Mouse (Mus musculus) embryonic facial prominence, embryonic 13.5 days (tissue): ENCODE results near the gene Bst1. TPM values are rescaled to one million over a fixed set of nuclear protein-coding genes. Genes with fewer than 3 reads are reported as not detected.

Source experiments
- ATAC-seq: fragments of 200-750 bp; cut with Nextera tagmentation; 2 replicates; pipeline ENCODE4 v1.8.0; 2017; ENCODE audit warnings: low read depth; ENCODE audit not compliant: insufficient number of reproducible peaks, insufficient read depth, low FRiP score, low TSS enrichment
- H3K27ac ChIP-seq: fragments of 300-500 bp; sonication (generic); 2 replicates; pipeline ENCODE4 v1.5.1; 2015; ENCODE audit warnings: moderate library complexity, mild to moderate bottlenecking, inconsistent platforms
- H3K27me3 ChIP-seq: fragments of 300-500 bp; sonication (generic); 2 replicates; pipeline ENCODE4 v1.6.1; 2015; ENCODE audit warnings: mild to moderate bottlenecking, inconsistent platforms
- H3K36me3 ChIP-seq: fragments of 300-500 bp; sonication (generic); 2 replicates; pipeline ENCODE4 v1.6.1; 2015; ENCODE audit warnings: mild to moderate bottlenecking, inconsistent platforms
- H3K4me1 ChIP-seq: fragments of 300-500 bp; sonication (generic); 2 replicates; pipeline ENCODE4 v1.6.1; 2015; ENCODE audit warnings: inconsistent platforms
- H3K4me2 ChIP-seq: fragments of 300-500 bp; sonication (generic); 2 replicates; pipeline ENCODE4 v1.6.1; 2015; ENCODE audit warnings: moderate library complexity, mild to moderate bottlenecking, inconsistent platforms
- H3K4me3 ChIP-seq: fragments of 300-500 bp; sonication (generic); 2 replicates; pipeline ENCODE4 v1.5.1; 2015; ENCODE audit warnings: mild to moderate bottlenecking, inconsistent platforms
- H3K9ac ChIP-seq: fragments of 300-500 bp; sonication (generic); 2 replicates; pipeline ENCODE4 v1.6.1; 2015; ENCODE audit warnings: mild to moderate bottlenecking, inconsistent platforms
- H3K9me3 ChIP-seq: fragments of 300-500 bp; sonication (generic); 2 replicates; pipeline ENCODE4 v1.6.1; 2016; ENCODE audit warnings: inconsistent platforms
- WGBS: fragments of 180-500 bp; shearing (Covaris S2); methylation state at CpG from one replicate; pipeline ENCODE4 v1.1.7; 2015; ENCODE audit warnings: mixed read lengths; 5-methylcytosine and 5-hydroxymethylcytosine counted together
- polyA plus RNA-seq: library from polyadenylated mRNA; unstranded; fragments of >200 nt; fragmentation: Nextera tagmentation; extraction: Ambion mirVana; gene quantifications from 2 replicates; pipeline ENCODE4 v1.2.1, GENCODE M21; 2015

Bst1 gene
- polyA plus RNA-seq, 1 experiment from 2014 or later, result not detected

- H3K36me3 ChIP-seq, result no peaks in the 10 kb centered on the region
- no peaks in the 10 kb centered on the region for H3K4me1 ChIP-seq
- no peaks in the 10 kb centered on the region for H3K27me3 ChIP-seq
- no peaks in the 10 kb centered on the region for H3K9me3 ChIP-seq
- H3K27ac ChIP-seq, result no peak overlapping the region
- no peak overlapping the region for H3K9ac ChIP-seq
- H3K4me3 ChIP-seq, result no peak overlapping the region
- H3K4me2 ChIP-seq, result no peak overlapping the region
- WGBS, result 80% methylated on average over 11 of the region's 11 CpGs
- ATAC-seq, result no peak
Measured at GRCm38 (mm10) chr5:43820785-43821184, 2.1 kb downstream of the Bst1 start.

DNA sequence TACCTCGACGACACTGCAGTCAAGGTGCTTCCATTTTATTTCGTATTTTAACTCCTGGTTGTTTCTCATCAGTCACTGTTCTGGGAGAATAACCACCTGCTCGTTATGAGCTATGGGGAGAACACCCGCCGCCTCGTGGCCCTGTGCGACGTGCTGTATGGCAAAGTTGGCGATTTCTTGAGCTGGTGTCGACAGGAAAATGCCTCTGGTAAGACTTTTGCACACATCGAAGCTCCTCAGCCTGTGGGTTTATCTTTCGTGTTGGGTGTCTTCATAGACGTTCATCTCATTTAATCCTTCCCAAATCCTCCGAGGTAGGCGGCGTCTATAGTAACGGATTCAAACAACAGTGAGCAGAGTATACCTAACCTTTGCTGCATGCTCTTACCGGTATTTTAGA is 2.9 kb downstream of the Bst1 start, which contains the start of gene Fbxl5:
Fbxl5 (minus strand) TSS at position 101 of the 400 bp plus-strand sequence.
- Histone ChIP-seq H3K4me3 (no peak within 1 kb of the TSS), H3K36me3 (no peaks in the 10 kb centered on the region), H3K4me1 (no peaks in the 10 kb centered on the region), H3K9me3 (no peaks in the 10 kb centered on the region), H3K4me2 (no peak within 1 kb of the TSS), H3K9ac (no peak within 1 kb of the TSS), H3K27me3 (no peaks in the 10 kb centered on the region), H3K27ac (no peak within 1 kb of the TSS)
- no peak for ATAC-seq
- WGBS, result 81% methylated on average over 19 of the region's 19 CpGs

GRCm38 (mm10) chr5:43822199-43822598 is 3.5 kb downstream of the Bst1 start:
- ATAC-seq, result no peak
- Histone ChIP-seq H3K36me3 (no peaks in the 10 kb centered on the region), H3K4me2 (no peak overlapping the region), H3K27ac (no peak overlapping the region), H3K9ac (no peak overlapping the region), H3K27me3 (no peaks in the 10 kb centered on the region), H3K9me3 (no peaks in the 10 kb centered on the region), H3K4me3 (no peak overlapping the region), H3K4me1 (no peaks in the 10 kb centered on the region)
- 74% methylated on average over 8 of the region's 8 CpGs for WGBS

DNA sequence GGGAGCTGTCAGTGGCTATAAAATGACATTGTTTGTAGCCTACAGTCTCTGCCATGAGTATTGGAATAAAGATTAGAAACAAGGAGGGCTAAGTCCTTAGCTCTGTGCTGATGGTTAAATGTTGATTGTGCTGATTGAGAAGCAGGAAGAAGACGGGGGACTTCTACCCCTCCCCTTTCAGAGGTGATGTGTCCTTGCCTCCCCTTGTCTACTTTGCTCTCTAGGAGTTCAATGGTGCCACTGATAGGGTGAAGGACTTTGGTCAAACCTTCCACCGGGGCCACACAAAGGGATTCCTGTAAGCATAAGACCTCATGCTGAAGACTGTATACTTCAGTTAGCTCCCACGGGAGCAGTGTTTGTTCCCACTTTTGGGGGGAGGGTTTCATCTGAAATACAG is 4.1 kb downstream of the Bst1 start:
- no peaks in the 10 kb centered on the region for H3K27me3 ChIP-seq
- H3K36me3 ChIP-seq, result no peaks in the 10 kb centered on the region
- H3K4me3 ChIP-seq, result no peak overlapping the region
- 74% methylated on average over 3 of the region's 3 CpGs for WGBS
- H3K9ac ChIP-seq, result no peak overlapping the region
- H3K4me1 ChIP-seq, result no peaks in the 10 kb centered on the region
- H3K4me2 ChIP-seq, result no peak overlapping the region
- H3K27ac ChIP-seq, result no peak overlapping the region
- ATAC-seq, result no peak
- H3K9me3 ChIP-seq, result no peaks in the 10 kb centered on the region

DNA sequence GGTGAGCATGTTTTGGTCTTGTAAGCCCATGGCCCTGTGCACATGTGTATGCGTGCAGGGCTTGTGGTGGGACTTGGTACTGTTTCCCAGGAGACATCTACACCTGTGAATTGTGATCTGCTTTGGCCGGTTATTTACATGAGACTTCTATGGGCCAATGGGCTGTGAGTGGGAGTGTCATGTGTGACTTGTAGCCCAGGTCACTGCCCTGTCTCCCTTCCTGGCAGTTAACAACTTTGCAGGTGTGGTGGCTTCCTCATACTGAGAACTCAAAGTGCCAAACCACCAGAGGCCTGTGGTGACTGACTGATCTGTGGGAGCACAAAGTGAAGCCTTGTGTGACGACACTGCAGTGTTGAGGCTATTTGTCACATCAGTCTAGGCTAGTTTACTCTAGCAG is 5.9 kb downstream of the Bst1 start:
- Histone ChIP-seq H3K27me3 (no peaks in the 10 kb centered on the region), H3K36me3 (no peaks in the 10 kb centered on the region), H3K9ac (no peak overlapping the region), H3K4me1 (no peaks in the 10 kb centered on the region), H3K4me2 (no peak overlapping the region), H3K4me3 (no peak overlapping the region), H3K27ac (no peak overlapping the region), H3K9me3 (no peaks in the 10 kb centered on the region)
- ATAC-seq, result no peak
- 81% methylated on average over 3 of the region's 3 CpGs for WGBS

DNA sequence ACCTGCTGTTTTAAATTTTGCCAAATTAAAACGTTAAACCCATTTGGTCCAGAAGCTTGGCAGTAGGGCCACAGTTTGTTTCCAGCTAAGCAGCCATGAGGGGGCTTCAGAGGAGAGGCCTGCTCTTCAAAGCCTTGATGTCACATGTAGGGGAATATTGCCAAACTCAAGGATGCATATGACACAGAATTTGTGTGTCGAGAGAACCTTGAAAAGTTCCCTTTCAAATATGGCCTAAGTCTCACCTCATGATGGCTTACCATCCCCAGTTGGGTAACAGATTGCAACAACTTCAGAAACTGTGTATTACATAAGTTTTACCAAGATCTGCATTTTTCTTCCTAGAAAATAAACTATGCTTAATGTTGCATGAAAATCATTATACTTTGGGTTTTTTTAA is 8.2 kb downstream of the Bst1 start:
- Histone ChIP-seq H3K9ac (no peak overlapping the region), H3K4me1 (no peaks in the 10 kb centered on the region), H3K4me2 (no peak overlapping the region), H3K36me3 (no peaks in the 10 kb centered on the region), H3K27me3 (no peaks in the 10 kb centered on the region), H3K9me3 (no peaks in the 10 kb centered on the region), H3K27ac (no peak overlapping the region), H3K4me3 (no peak overlapping the region)
- 82% methylated on average over 2 of the region's 2 CpGs for WGBS
- no peak for ATAC-seq

- Histone ChIP-seq H3K4me1 (no peaks in the 10 kb centered on the region), H3K9me3 (no peaks in the 10 kb centered on the region), H3K9ac (no peak overlapping the region), H3K27me3 (no peaks in the 10 kb centered on the region), H3K27ac (no peak overlapping the region), H3K4me2 (no peak overlapping the region), H3K4me3 (no peak overlapping the region), H3K36me3 (no peaks in the 10 kb centered on the region)
- WGBS, result 69% methylated on average over 9 of the region's 9 CpGs
- no peak for ATAC-seq
Measured at GRCm38 (mm10) chr5:43827366-43827765, 8.7 kb downstream of the Bst1 start.

GRCm38 (mm10) chr5:43836590-43836989 is 17.9 kb downstream of the Bst1 start:
- Histone ChIP-seq H3K4me3 (no peak overlapping the region), H3K4me2 (no peak overlapping the region), H3K4me1 (no peaks in the 10 kb centered on the region), H3K9ac (no peak overlapping the region), H3K27ac (no peak overlapping the region), H3K9me3 (no peaks in the 10 kb centered on the region), H3K36me3 (no peaks in the 10 kb centered on the region), H3K27me3 (no peaks in the 10 kb centered on the region)
- WGBS, result 90% methylated on average over 7 of the region's 7 CpGs
- no peak for ATAC-seq

GRCm38 (mm10) chr5:43837372-43837771 is 18.7 kb downstream of the Bst1 start:
- H3K36me3 ChIP-seq, result no peaks in the 10 kb centered on the region
- no peaks in the 10 kb centered on the region for H3K4me1 ChIP-seq
- no peaks in the 10 kb centered on the region for H3K9me3 ChIP-seq
- no peak overlapping the region for H3K4me3 ChIP-seq
- H3K4me2 ChIP-seq, result no peak overlapping the region
- 49% methylated on average over 5 of the region's 5 CpGs for WGBS
- no peaks in the 10 kb centered on the region for H3K27me3 ChIP-seq
- ATAC-seq, result no peak
- no peak overlapping the region for H3K27ac ChIP-seq
- H3K9ac ChIP-seq, result no peak overlapping the region

- 51% methylated on average over 11 of the region's 11 CpGs for WGBS
- no peak overlapping the region for H3K4me3 ChIP-seq
- no peak for ATAC-seq
- H3K27ac ChIP-seq, result no peak overlapping the region
- H3K4me2 ChIP-seq, result no peak overlapping the region
- H3K9ac ChIP-seq, result no peak overlapping the region
- 0 out of 2 replicates have a peak, but pooled peaks cover 3% of the 10 kb centered on the region for H3K4me1 ChIP-seq
- H3K36me3 ChIP-seq, result no peaks in the 10 kb centered on the region
- no peaks in the 10 kb centered on the region for H3K9me3 ChIP-seq
- no peaks in the 10 kb centered on the region for H3K27me3 ChIP-seq
Measured at GRCm38 (mm10) chr5:43841144-43842010, 22.7 kb downstream of the Bst1 start.

- 74% methylated on average over 5 of the region's 5 CpGs for WGBS
- H3K27ac ChIP-seq, result no peak overlapping the region
- H3K4me2 ChIP-seq, result no peak overlapping the region
- no peaks in the 10 kb centered on the region for H3K9me3 ChIP-seq
- no peak overlapping the region for H3K4me3 ChIP-seq
- no peak for ATAC-seq
- H3K27me3 ChIP-seq, result no peaks in the 10 kb centered on the region
- 0 out of 2 replicates have a peak, but pooled peaks cover 3% of the 10 kb centered on the region for H3K4me1 ChIP-seq
- no peak overlapping the region for H3K9ac ChIP-seq
- no peaks in the 10 kb centered on the region for H3K36me3 ChIP-seq
Measured at GRCm38 (mm10) chr5:43842011-43842285, 23.3 kb downstream of the Bst1 start.

GRCm38 (mm10) chr5:43842576-43843155 is 24.0 kb downstream of the Bst1 start:
- Histone ChIP-seq H3K36me3 (no peaks in the 10 kb centered on the region), H3K4me3 (no peak overlapping the region), H3K27ac (no peak overlapping the region), H3K4me2 (no peak overlapping the region), H3K9ac (no peak overlapping the region), H3K9me3 (no peaks in the 10 kb centered on the region), H3K27me3 (no peaks in the 10 kb centered on the region), H3K4me1 (0 out of 2 replicates have a peak, but pooled peaks cover 3% of the 10 kb centered on the region)
- 70% methylated on average over 3 of the region's 3 CpGs for WGBS
- ATAC-seq, result no peak
